Mouse (Mus musculus) stomach, postnatal 0 days (tissue): ENCODE measurements at regions not wholly inside any gene's neighbourhood (a gene's known extent, or its start where the extent isn't known, plus 50 kb on each side); places are given as distances from the start of the nearest gene placed in this dataset.

Source experiments
- CTCF ChIP-seq: IDR thresholded peaks from 2 replicates; pipeline ENCODE4 v1.5.1; 2016; ENCODE audit warnings: antibody characterized with exemption, low read depth, mild to moderate bottlenecking, moderate library complexity
- EP300 ChIP-seq: optimal IDR thresholded peaks from 2 replicates; pipeline ENCODE3; 2016; ENCODE audit warnings: antibody characterized with exemption

DNA sequence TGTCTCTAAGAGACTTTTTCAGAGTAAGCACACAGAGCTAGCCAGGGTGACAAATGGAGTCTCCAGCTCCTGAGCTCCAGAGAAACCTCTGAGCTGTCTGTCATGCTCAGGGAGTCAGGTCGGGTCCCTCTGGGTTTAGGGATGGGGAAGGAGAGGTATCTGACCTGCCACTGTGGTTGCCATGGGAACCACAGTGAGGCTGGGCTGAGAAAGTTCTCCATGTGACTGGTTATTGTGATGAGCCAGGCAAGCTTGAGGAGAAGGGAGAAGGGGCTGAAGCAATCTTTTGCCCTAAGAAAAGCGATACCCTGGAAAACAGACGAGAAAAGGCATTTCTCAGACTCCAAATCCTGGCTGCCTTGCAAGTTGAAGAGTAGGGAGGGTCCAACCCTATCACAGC is 105.7 kb upstream of the Syt13 start:
- no peak for TF ChIP-seq EP300
- TF ChIP-seq CTCF: no peak
